Mouse (Mus musculus) CH12.LX (cell line): ENCODE data around the gene Rsrc1. TPM values are rescaled to one million over a fixed set of nuclear protein-coding genes. Genes with fewer than 3 reads are reported as not detected.
A peak's percentile ranks its signal among the peaks of the same experiment; 100 is the strongest.

Experiments used
- DNase-seq: peaks from one replicate; pipeline ENCODE4 v3.0.0-alpha.2; 2013; ENCODE audit errors: extremely low read depth
- H3K27ac ChIP-seq: 2 replicates; pipeline ENCODE4 v1.5.1; 2012; ENCODE audit warnings: low read depth, mild to moderate bottlenecking, control low read depth, moderate library complexity; ENCODE audit not compliant: insufficient read depth
- H3K27me3 ChIP-seq: replicated peaks from 2 replicates; pipeline ENCODE3; 2012; ENCODE audit warnings: inconsistent platforms
- H3K36me3 ChIP-seq, 2 experiments: replicated peaks in 1 of 2; 2 replicates each; pipeline versions ENCODE3 to v1.6.1; 2012; ENCODE audit warnings: inconsistent platforms in 1 of 2, low read length in 1 of 2, mild to moderate bottlenecking in 1 of 2, mixed read lengths in 1 of 2, moderate library complexity in 1 of 2; ENCODE audit not compliant: control insufficient read depth in 1 of 2, insufficient read depth in 1 of 2
- H3K4me1 ChIP-seq, 2 experiments: 2 replicates each; pipeline ENCODE4 v1.6.1; 2012; ENCODE audit warnings: inconsistent platforms in 1 of 2, moderate library complexity in 1 of 2; ENCODE audit not compliant: insufficient read depth in 2 of 2, control insufficient read depth in 1 of 2
- H3K4me2 ChIP-seq: 2 replicates; pipeline ENCODE4 v1.6.1; 2012; ENCODE audit warnings: low read depth, mild to moderate bottlenecking, control low read depth; ENCODE audit not compliant: poor library complexity, insufficient read depth, severe bottlenecking
- H3K4me3 ChIP-seq, 3 experiments: fragments of 150-350 bp in 1 of 3; sonication (generic) in 1 of 3; replicated peaks in 1 of 3; 2 replicates each; pipeline versions ENCODE3 to v1.5.1; 2011 to 2012; ENCODE audit warnings: low read depth in 2 of 3, low read length in 2 of 3, mild to moderate bottlenecking in 2 of 3, moderate library complexity in 2 of 3, control low read depth in 1 of 3, improper control_type of control experiment in 1 of 3, inconsistent platforms in 1 of 3, mixed read lengths in 1 of 3; ENCODE audit not compliant: poor library complexity in 1 of 3
- H3K79me2 ChIP-seq: replicated peaks from 2 replicates; pipeline ENCODE4 v1.6.1; 2012; ENCODE audit warnings: mild to moderate bottlenecking, moderate library complexity; ENCODE audit not compliant: control insufficient read depth, poor library complexity, insufficient read depth, severe bottlenecking; ENCODE audit errors: extremely low read depth
- H3K9ac ChIP-seq: 2 replicates; pipeline ENCODE4 v1.6.1; 2012; ENCODE audit warnings: low read depth, mild to moderate bottlenecking, control low read depth, moderate library complexity; ENCODE audit not compliant: insufficient read depth
- H3K9me3 ChIP-seq: replicated peaks from 2 replicates; pipeline ENCODE3; 2012; ENCODE audit warnings: low read length, inconsistent platforms, mixed read lengths
- CTCF ChIP-seq, 2 experiments: IDR thresholded peaks in 1 of 2; conservative IDR thresholded peaks in 1 of 2; 2 replicates each; pipeline ENCODE4 v1.5.1; 2011 to 2012; ENCODE audit warnings: low read depth in 2 of 2, low read length in 2 of 2, improper control_type of control experiment in 1 of 2, inconsistent platforms in 1 of 2, mild to moderate bottlenecking in 1 of 2, moderate library complexity in 1 of 2
- EP300 ChIP-seq: IDR thresholded peaks from 2 replicates; pipeline ENCODE4 v1.6.1; 2011; ENCODE audit warnings: low read length, improper control_type of control experiment
- IRF4 ChIP-seq: IDR thresholded peaks from 2 replicates; pipeline ENCODE4 v1.6.1; 2014; ENCODE audit warnings: low read depth, mild to moderate bottlenecking, inconsistent platforms, low read length, improper control_type of control experiment
- KAT2A ChIP-seq: IDR thresholded peaks from 2 replicates; pipeline ENCODE4 v1.6.1; 2012; ENCODE audit warnings: low read length, improper control_type of control experiment, inconsistent platforms; ENCODE audit not compliant: insufficient replicate concordance
- MAFK ChIP-seq: IDR thresholded peaks from 2 replicates; pipeline ENCODE4 v1.6.1; 2011; ENCODE audit warnings: low read length, improper control_type of control experiment; ENCODE audit not compliant: insufficient replicate concordance
- MAX ChIP-seq: IDR thresholded peaks from 2 replicates; pipeline ENCODE4 v1.6.1; 2011; ENCODE audit warnings: low read length, improper control_type of control experiment
- MXI1 ChIP-seq: IDR thresholded peaks from 2 replicates; pipeline ENCODE4 v1.6.1; 2011; ENCODE audit warnings: mild to moderate bottlenecking, low read depth, low read length, improper control_type of control experiment
- NRF1 ChIP-seq: IDR thresholded peaks from 2 replicates; pipeline ENCODE4 v1.6.1; 2014; ENCODE audit warnings: low read depth, mild to moderate bottlenecking, inconsistent platforms, low read length, improper control_type of control experiment, moderate library complexity
- PAX5 ChIP-seq: IDR thresholded peaks from 2 replicates; pipeline ENCODE4 v1.6.1; 2012; ENCODE audit warnings: low read length, inconsistent platforms, mixed read lengths
- RAD21 ChIP-seq: IDR thresholded peaks from 2 replicates; pipeline ENCODE4 v1.6.1; 2011; ENCODE audit warnings: low read depth, mild to moderate bottlenecking, low read length, improper control_type of control experiment, moderate library complexity
- RCOR1 ChIP-seq: conservative IDR thresholded peaks from 2 replicates; pipeline ENCODE4 v1.6.1; 2012; ENCODE audit warnings: low read depth, mild to moderate bottlenecking, inconsistent platforms, low read length, improper control_type of control experiment
- TBP ChIP-seq: conservative IDR thresholded peaks from 2 replicates; pipeline ENCODE4 v1.6.1; 2011; ENCODE audit warnings: low read depth, low read length, improper control_type of control experiment
- TCF12 ChIP-seq: IDR thresholded peaks from 2 replicates; pipeline ENCODE4 v1.6.1; 2014; ENCODE audit warnings: low read depth, mild to moderate bottlenecking, inconsistent platforms, low read length, improper control_type of control experiment
- UBTF ChIP-seq: IDR thresholded peaks from 2 replicates; pipeline ENCODE4 v1.6.1; 2012; ENCODE audit warnings: low read depth, mild to moderate bottlenecking, inconsistent platforms, low read length, improper control_type of control experiment, moderate library complexity
- USF1 ChIP-seq: IDR thresholded peaks from 2 replicates; pipeline ENCODE4 v1.6.1; 2014; ENCODE audit warnings: low read depth, mild to moderate bottlenecking, inconsistent platforms, low read length, improper control_type of control experiment
- dilution Hi-C: fragments of 300-500 bp; cut with MboI; formaldehyde crosslinking; loops from 2 replicates; pipeline ENCODE4 v1.14.3; 2020; ENCODE audit warnings: low sequenced_read_pairs; ENCODE audit not compliant: extremely low pct_unique_long_range_greater_than_20kb, extremely low pct_ligation_motif_present
- in situ Hi-C: fragments of 300-500 bp; cut with MboI; formaldehyde crosslinking; loops from 3 replicates; pipeline ENCODE4 v1.14.3; 2019; ENCODE audit warnings: low sequenced_read_pairs, low pct_ligation_motif_present, low pct_unique_long_range_greater_than_20kb, mixed read lengths
- polyA plus RNA-seq: library from polyadenylated mRNA; unstranded; fragments of >175 nt; gene quantifications from 2 replicates; pipeline ENCODE4 v1.2.1, GENCODE M21; 2012; ENCODE audit warnings: low read depth; ENCODE audit not compliant: insufficient read length
- total RNA-seq, 2 experiments: library from RNA; depleted of rRNA; stranded (reverse); fragments of 300-350 nt in 1 of 2; fragments of >200 nt in 1 of 2; gene quantifications; 2 replicates each; pipeline ENCODE4 v1.2.3; 2012 to 2014

The Rsrc1 gene
- total and polyA plus RNA-seq, 3 experiments: 28.9 to 50.9 (median 34.0) TPM

- Histone ChIP-seq H3K79me2 (no peaks in the 10 kb centered on the region), H3K9ac (no peak overlapping the region), H3K36me3 (no peaks in the 10 kb centered on the region), H3K4me2 (no peak overlapping the region), H3K4me3 (no peak overlapping the region), H3K9me3 (no peaks in the 10 kb centered on the region), H3K27me3 (no peaks in the 10 kb centered on the region), H3K27ac (no peak overlapping the region), H3K4me1 (peaks cover 0 to 53% of the 10 kb centered on the region in 2 experiments; a peak in 2 of 4 replicates)
- DNase-seq: no peak
- in situ Hi-C loops (loop anchor here (10.0 to 25.0 kb wide), 3 partner anchors 354 to 1006 kb away; partner anchors contain the start of genes Rsrc1 and Shox2), dilution Hi-C loops (no loop called here)
- TF ChIP-seq MAX (no peak), TCF12 (no peak), MXI1 (no peak), EP300 (no peak), UBTF (no peak), RCOR1 (no peak), USF1 (no peak), TBP (no peak), MAFK (no peak), IRF4 (no peak), KAT2A (no peak), NRF1 (no peak), RAD21 (no peak), PAX5 (no peak)
Observed at GRCm38 (mm10) chr3:67340921-67341320, 359.7 kb downstream of the Rsrc1 start.

DNA sequence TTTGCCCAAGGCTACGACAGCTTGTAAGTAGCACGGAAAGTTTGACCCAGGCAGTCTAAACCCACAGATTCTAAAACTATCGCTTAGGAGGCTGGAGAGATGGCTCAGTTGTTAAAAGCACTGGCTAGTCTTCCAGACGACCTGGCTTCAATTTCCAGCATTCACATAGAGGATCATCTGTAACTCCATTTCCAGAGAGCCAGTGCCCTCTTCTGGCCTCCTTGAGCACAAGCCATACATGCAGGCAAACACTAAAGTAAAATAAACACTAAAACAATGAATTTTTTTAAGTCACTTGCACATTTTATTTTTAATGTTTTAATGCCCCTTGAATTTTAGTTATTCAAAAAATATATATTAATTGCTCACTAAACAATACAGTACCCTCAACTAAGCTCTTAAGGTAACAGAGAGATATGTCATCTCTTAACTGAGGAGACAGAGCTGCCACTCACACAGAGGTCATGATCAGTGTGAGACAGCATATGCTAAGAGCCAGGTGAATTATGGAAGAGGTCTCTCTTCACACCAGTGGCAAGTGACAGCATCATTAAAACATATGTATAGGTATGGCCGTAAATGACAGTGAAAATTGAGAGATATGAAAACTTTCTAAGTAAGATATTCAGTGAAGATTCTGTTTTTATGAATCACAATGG lies 361.9 kb downstream of the Rsrc1 start:
- dilution Hi-C loops (no loop called here), in situ Hi-C loops (loop anchor here (10.0 to 25.0 kb wide), 3 partner anchors 356 to 1008 kb away; partner anchors contain the start of genes Rsrc1 and Shox2)
- Histone ChIP-seq H3K79me2 (no peaks in the 10 kb centered on the region), H3K36me3 (no peaks in the 10 kb centered on the region), H3K27me3 (no peaks in the 10 kb centered on the region), H3K4me3 (no peak overlapping the region), H3K9me3 (no peaks in the 10 kb centered on the region), H3K27ac (no peak overlapping the region), H3K4me1 (peaks cover 0 to 41% of the 10 kb centered on the region in 2 experiments; a peak in 2 of 4 replicates), H3K4me2 (no peak overlapping the region), H3K9ac (no peak overlapping the region)
- peak; percentile 37 for DNase-seq
- TF ChIP-seq TBP (no peak), CTCF (conservative IDR thresholded peaks at IDR 0.05 in 1 of 2, IDR thresholded peaks at IDR 0.05 in 1 of 2; ENCODE audit: low read depth in 2 of 2, low read length in 2 of 2) (peak in 1 of 2 experiments; percentile 62; a peak in 2 of 4 replicates), RAD21 (peak; percentile 65)
